Mouse (Mus musculus) frontal cortex, adult 2 months (tissue): ENCODE results near the gene Kcnk3. TPM values are rescaled to one million over a fixed set of nuclear protein-coding genes. Genes with fewer than 3 reads are reported as not detected.

Experiments used
- DNase-seq, 2 experiments: peaks; one replicate each; pipeline ENCODE4 v3.0.0; 2022; ENCODE audit warnings: low spot score in 1 of 2; ENCODE audit errors: extremely low spot score in 1 of 2
- polyA plus RNA-seq: library from polyadenylated mRNA; depleted of rRNA; stranded (reverse); fragments of >200 nt; gene quantifications from 2 replicates; pipeline ENCODE4 v1.2.3, GENCODE M21; 2012

The Kcnk3 gene
- polyA plus RNA-seq, 1 experiment: 18.0 TPM

- no peak for DNase-seq
These were observed 23.7 kb downstream of the Kcnk3 start for GRCm38 (mm10) chr5:30611689-30612088.

DNA sequence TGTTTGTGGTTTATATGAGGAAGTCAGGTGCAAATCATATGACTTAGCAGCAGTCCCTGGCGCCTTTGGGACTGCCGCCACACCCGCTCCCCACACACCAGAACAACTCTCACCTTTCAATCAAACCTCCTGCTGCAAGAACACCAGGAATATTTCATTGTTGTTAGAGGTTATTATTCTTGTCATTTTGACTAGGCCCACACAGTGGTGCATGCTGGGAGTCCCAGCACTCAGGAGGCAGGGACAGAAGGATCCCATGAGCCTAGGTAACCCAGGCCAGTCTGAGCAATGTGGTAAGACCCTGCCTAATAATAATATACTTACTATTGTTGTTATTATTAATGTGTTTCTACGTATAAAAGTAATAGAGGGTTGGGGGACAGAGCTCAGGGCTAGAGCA lies 24.6 kb downstream of the Kcnk3 start:
- no peak for DNase-seq

GRCm38 (mm10) chr5:30613242-30613641 lies 25.3 kb downstream of the Kcnk3 start:
- DNase-seq: no peak

GRCm38 (mm10) chr5:30614221-30614620 lies 26.3 kb downstream of the Kcnk3 start:
- no peak for DNase-seq

- no peak for DNase-seq
These were observed 27.4 kb downstream of the Kcnk3 start for GRCm38 (mm10) chr5:30615416-30615815.

GRCm38 (mm10) chr5:30615819-30616218 lies 27.8 kb downstream of the Kcnk3 start:
- DNase-seq: no peak

GRCm38 (mm10) chr5:30616644-30617043 lies 28.7 kb downstream of the Kcnk3 start:
- no peak for DNase-seq

GRCm38 (mm10) chr5:30617357-30617756 lies 29.4 kb downstream of the Kcnk3 start:
- DNase-seq: no peak

DNA sequence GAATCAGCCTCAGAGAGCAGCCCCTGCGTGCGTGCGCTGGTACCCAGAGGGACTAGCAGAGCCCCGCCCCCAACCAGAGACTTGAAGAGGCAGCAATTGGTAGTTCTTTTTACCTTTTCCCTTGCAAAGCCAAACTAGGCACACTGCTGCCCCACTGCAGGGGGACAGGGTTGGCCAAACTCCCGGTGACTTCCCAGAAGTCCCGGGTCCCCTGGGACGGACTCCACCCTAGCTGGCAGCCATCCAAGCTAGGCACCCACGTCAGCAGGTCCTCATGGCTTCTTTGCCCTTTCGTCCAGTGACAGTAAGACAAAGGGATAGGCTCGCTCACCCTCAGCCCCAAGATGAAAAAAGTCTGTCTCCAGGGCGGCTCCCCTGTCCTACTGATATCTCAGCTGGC lies 29.9 kb downstream of the Kcnk3 start:
- no peak for DNase-seq

DNA sequence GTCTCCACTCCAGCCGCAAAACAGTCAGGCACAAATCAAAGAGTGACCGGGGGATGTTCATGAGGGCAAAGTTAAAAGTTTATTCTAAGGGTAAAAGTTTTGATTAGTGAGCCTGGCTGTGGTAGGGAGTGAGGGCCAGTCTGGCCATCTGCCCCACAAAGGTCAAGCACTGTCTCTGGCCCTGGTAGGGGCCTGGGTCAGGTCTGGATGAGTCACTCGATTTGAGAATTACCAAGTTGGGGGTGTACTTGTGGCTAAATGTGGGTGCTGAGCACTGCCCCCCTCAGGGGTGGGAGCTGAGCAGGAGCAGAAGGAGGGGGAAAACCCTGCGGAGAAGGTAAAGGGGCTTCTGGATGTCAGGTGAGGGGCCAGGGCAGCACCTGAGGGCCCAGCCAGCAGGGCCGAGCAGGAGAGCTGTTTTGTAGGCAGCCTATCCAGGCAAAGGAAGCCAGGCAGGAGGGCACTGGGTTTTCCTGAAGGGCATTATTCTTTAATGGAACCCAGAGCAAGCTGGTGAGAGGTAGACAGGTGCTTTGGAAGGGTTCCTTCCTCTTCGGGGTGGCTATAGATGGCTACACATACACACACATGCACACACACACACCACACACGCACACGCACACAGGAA lies 30.5 kb downstream of the Kcnk3 start:
- no peak for DNase-seq

GRCm38 (mm10) chr5:30619211-30619610 lies 31.2 kb downstream of the Kcnk3 start:
- DNase-seq: no peak

- no peak for DNase-seq
These were observed 32.6 kb downstream of the Kcnk3 start for GRCm38 (mm10) chr5:30620567-30620966.

DNA sequence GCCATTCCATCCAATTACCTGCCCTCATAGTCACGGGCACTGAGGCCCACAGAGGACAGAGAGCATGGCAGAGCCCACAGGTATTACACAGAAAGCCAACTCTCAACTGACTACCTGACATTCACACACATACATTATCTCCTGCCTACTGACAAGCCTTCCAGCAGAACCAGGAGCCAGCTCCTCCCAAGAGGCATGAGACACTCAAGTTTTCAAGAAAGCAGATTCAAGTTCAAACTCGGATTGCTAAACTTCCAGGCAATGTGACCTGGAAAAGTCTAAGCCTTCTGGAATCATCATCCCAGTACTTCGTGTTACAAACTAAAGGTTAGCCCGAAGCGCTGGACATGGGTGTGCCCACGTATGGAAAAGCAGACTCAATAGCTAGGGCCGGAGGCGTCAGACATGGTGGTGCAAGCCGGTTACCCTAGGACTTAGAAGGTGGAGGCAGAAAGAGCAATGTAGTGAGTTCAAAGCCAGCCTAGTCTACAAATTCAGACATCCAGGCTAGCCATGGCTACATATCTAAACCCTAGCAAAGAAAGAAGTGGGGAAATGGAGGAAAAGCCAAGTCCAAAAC lies 33.3 kb downstream of the Kcnk3 start:
- no peak for DNase-seq

GRCm38 (mm10) chr5:30621844-30622176 lies 33.8 kb downstream of the Kcnk3 start:
- DNase-seq: no peak

GRCm38 (mm10) chr5:30622177-30622840 lies 34.3 kb downstream of the Kcnk3 start:
- no peak for DNase-seq

GRCm38 (mm10) chr5:30622841-30623185 lies 34.8 kb downstream of the Kcnk3 start:
- no peak for DNase-seq

- no peak for DNase-seq
These were observed 35.4 kb downstream of the Kcnk3 start for GRCm38 (mm10) chr5:30623380-30623779.

GRCm38 (mm10) chr5:30624311-30624710 lies 36.3 kb downstream of the Kcnk3 start:
- no peak for DNase-seq

GRCm38 (mm10) chr5:30624908-30625307 lies 36.9 kb downstream of the Kcnk3 start:
- no peak for DNase-seq

DNA sequence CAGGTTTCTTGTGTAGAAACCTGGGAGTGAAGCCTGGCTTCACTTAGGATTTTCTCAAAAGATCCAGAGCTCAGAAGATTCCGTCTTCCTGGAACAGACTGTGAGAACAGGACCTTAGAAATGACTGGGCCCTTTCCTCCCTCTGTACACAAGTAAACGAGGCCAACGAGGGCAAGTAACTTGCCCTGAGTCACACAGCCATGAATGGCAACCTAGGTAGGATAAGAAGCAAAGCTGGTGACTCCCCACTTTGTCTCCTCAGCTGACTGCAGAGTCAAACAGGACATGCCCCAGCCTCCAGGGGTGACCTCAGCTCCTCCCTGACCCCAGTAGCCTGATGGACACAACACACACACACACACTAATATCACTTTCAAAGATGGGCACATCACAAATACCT lies 37.4 kb downstream of the Kcnk3 start:
- DNase-seq: no peak

DNA sequence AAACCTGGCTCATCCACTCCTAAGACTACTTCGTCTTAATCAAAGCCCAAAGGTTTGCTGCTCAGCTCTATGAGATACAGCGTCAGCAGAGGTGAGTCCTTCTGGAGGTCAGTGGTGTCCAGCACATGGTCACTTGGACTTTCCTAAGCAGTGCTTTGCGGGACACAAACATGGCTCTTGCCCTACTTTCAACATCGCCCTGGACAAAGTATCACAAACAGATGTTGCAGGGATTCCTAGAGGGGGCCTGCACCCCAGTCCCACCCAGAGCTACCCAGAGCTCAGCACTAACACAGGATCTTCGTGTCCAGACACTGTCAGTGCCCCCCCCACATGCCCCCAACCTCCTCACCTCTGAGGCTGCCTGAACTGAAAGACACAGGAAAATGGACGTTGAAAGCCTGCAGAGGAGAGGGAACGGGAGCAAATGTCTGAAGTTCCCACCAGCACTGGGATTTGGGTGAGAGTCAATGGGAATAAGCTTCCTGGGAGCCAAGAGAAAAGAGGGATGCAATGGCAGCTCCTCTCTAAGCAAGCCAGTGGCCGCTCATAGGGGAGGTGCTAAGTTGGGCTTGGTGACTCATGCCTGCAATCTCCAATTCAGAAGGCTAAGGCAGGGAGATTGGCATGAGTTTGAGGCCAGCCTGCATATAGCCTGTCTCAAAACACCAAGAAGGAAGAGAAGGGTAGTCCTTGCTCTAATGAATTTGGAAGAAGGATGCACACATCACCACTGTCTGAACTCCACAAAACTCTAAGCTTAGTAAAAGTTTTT lies 38.5 kb downstream of the Kcnk3 start:
- DNase-seq: no peak

GRCm38 (mm10) chr5:30628511-30628910 lies 40.5 kb downstream of the Kcnk3 start:
- DNase-seq: no peak
